Mouse (Mus musculus): ENCODE measurements around the gene 2010005H15Rik.
"Not testable (repeated sequence)": the region's sequence is repeated elsewhere in the genome, so short reads cannot be mapped to it uniquely, and the experiment has no call there.

- TF ChIP-seq CTCF, POLR2A (IDR thresholded peaks at IDR 0.05; ENCODE audit: insufficient read depth, low read depth, low read length): not testable (repeated sequence)
These were observed 55.5 kb downstream of the 2010005H15Rik start, which contains the start of gene Stfa1 for GRCm38 (mm10) chr16:36276796-36277195.

All from olfactory bulb, adult 2 months (tissue).